Mouse (Mus musculus): Measurements from ENCODE around the gene Gm5134. TPM values are rescaled to one million over a fixed set of nuclear protein-coding genes. Genes with fewer than 3 reads are reported as not detected.

Gm5134 gene
- total RNA-seq, 2 experiments from 2014 or later = 0.35 to 0.79 TPM

DNA sequence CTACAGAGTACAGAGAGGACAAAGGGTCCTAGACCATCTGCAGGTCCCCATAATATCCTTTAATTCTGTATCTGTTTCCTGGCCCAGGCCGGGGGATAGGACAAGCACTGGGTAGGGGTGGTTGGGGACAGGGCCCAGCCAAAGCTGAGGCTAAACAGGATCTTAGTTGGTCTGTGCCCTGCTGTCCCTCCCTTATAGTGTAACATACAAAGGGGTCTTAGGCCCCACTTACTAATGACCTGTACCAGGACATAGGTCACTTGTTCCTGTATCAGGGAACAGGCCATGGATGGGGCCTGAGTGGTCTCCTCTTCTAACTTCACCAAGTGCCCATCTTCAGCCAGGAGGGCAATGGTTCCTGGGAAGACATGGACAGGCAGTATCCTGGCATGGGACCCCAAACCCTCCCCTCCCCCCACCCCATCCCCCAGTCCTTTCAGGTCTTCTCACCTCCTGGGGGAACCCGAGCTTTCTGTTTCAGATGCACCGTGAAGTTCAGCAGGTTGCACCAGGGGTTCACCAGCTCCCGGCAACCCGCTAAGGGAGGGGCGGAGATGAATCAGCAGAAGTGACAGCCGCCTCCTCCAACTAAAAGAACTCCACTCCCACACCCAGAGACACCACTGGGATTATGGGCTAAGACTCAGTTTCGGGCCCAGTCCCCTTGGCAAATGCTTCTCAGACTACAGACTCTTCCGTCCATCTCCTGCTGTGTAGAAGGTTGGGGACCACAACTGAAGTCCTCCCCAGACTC is 14.7 kb upstream of the Gm5134 start:
- ATAC-seq (replicated peaks; ENCODE audit: poor library complexity) = peak; percentile 36

GRCm38 (mm10) chr10:75940520-75940919 is 13.8 kb upstream of the Gm5134 start, which contains the start of gene Gm867:
Gene Gm867, minus strand, starts transcription at chr10:75940672.
- ATAC-seq (replicated peaks; ENCODE audit: poor library complexity) = no peak

DNA sequence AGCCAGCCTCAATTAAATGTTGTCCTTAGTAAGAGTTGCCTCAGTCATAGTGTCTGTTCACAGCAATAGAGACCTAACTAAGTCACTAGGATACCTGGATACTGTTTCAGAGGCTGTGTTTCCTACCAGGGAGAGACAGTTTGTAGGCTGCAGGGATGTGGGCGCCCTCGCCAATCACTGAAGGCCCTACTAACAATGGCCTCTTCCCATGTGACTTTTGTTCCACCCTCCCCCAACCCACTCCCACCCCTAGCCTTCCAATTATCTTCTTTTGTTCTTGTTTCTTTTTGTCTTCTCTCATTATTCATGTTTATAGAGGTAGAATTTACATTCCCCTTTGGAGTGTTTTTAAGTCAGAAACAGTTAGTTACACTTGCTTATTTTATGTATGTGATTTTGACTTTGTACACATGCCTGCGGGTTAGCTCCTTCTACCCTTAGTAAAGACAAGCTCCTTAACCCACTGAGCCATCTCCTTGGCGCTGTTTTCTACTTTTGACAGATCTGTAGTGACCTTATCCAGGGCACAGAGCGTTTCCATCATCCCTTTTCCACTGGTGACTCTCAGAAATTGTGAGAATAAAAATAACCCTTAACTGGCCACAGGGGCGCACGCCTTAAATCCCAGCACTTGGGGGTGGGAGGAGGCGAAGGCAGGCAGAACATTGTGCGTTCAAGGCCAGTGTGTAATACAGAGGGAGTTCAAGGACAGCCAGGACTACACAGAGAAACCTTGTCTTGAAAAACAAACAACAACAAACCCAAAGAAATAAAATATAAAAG is 13.1 kb upstream of the Gm5134 start:
- ATAC-seq (replicated peaks; ENCODE audit: poor library complexity) = no peak

DNA sequence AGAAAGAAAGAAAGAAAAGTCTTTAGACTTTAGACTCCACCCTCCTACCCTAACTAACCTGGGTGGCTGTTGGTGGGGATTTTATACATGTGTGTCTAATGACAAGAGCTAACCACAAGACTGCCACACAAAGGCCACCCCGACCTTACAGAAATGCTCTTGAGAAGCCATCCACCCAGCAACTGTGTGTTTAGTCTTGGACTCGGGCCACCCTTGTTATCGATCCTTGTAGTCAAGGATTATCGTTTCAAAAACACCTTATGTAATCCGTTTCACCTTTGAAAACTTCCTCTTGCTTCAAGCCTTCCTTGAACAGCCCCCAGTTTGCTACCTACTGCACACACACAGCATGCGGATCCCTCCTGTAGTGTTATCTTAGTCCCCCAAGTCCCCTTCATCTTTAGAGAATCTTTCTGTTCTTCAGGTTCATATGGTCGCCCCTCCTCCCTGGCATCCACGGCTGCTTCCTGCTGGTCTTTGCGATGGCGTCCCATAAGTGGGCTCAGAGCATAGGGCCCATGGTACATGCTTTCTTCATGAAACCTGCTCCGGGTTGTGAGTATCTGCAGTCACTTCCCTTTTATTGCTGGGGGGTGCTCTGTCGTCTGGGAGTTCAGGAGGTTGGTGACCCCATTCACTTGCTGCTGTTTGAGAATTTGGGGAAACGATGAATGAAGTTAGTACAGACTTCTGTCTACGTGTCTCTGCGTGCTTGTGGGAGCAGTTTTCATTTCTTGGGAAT is 11.4 kb upstream of the Gm5134 start, which contains the start of gene Vpreb3:
Gene Vpreb3 (plus strand): TSS at position 322 of the 742 bp plus-strand sequence.
- peak; percentile 46 for ATAC-seq (replicated peaks; ENCODE audit: poor library complexity)

DNA sequence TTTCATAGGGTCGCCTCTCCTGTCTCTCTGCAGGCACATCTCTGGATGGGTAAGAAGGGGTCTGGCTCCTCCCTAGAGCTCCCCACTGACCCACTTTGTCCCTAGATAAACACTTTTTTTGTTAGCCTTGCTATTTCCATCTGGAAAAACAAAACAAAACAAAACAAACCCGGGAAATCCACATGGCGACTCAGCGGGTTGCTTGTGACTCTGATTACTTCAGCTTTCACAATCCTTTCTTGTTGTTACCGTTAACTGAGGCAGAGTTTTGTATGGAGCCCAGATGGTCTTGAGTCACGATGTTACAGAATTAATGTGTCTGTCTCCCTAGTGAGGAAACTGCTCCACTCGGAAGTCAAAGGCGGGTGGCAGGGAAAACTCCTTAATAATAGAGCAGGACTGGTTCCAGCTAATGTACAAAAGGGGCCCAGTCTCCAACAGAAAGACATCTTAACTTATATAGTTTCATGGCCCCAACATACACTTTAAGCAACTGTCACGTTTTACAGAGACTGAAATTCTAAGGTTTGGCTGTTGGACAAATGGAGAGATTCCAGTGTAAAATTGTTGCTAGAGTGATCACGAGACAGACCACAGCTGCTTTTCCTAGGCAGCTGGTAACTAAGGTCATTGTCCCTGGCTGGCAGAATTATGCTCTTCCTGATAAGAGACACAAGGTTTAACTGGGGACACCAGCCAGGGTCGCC is 10.1 kb upstream of the Gm5134 start:
- no peak for ATAC-seq (replicated peaks; ENCODE audit: poor library complexity)

DNA sequence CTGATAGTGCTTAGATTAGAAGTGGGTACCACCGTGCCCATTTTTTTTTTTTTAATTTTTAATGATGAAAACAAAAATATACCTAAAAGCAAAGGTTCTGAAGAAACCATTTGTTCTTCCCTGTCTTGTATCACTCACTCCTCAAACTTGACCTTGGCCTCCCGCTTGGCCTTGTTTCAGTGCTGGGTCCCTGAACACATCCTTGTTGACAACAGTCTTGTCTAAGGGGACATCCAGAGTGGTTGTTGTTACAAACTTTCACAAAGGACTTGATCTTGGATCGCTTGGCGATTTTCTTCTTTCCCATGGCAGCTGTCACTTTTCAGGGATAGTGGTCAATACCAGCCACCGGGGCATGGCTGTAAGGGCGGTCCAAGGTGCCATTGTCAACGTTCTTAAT is 9.1 kb upstream of the Gm5134 start:
- no peak for ATAC-seq (replicated peaks; ENCODE audit: poor library complexity)

- ATAC-seq (replicated peaks; ENCODE audit: poor library complexity) = no peak
Observed at GRCm38 (mm10) chr10:75945896-75946295, 8.4 kb upstream of the Gm5134 start.

- ATAC-seq (replicated peaks; ENCODE audit: poor library complexity) = no peak
Observed at GRCm38 (mm10) chr10:75948079-75948478, 6.2 kb upstream of the Gm5134 start.

DNA sequence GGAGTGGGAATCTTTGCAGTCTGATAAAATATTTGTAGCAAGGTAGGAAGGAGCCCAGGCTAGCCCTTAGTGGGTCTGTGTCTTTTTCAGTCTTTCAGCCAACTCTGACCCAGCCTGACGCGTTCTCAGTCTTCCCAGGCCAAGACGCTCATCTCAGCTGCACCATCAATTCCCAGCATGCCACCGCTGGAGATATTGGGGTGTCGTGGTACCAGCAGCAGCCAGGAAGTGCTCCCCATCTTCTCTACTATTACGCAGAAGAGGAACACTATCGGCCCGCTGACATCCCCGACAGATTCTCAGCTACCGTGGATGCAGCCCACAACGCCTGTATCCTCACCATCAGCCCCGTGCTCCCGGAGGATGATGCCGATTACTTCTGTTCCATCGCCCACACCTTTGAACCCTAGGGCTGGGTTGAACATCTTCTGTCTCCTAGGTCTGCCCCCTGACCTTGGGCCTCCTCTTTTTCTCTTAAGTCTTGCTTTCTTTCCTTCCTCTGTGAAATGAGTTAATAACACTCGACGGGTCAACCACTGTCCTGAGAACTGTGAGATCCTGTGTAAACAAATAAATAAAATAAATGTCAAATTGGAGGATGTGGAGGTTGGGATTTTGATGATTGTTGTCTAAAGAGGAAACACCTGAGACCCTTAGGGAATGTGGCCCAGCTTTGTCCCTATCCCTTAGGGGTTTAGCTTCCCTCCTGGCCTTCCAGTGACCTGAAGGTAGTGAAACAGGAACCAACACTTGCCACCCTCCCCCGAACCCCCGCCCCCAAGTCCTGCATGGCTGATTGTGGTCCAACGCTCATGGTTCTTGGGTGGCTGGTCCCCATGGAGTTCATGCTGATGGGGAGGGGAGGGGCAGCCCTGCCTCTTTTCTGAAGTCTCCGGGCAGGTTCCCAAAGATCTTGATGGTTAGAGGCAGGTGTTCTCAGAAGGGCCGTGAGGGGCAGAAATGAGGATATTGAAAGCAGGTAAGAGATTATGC is 5.0 kb upstream of the Gm5134 start:
- ATAC-seq (replicated peaks; ENCODE audit: poor library complexity) = 0 out of 2 replicates have a peak, but pooled peaks have one; percentile 16

- no peak for ATAC-seq (replicated peaks; ENCODE audit: poor library complexity)
Observed at GRCm38 (mm10) chr10:75950791-75951210, 3.5 kb upstream of the Gm5134 start.

GRCm38 (mm10) chr10:75951424-75952050 is 2.8 kb upstream of the Gm5134 start:
- ATAC-seq (replicated peaks; ENCODE audit: poor library complexity) = peak; percentile 54

GRCm38 (mm10) chr10:75973846-75974245 is 19.5 kb downstream of the Gm5134 start:
- ATAC-seq (replicated peaks; ENCODE audit: poor library complexity) = no peak

DNA sequence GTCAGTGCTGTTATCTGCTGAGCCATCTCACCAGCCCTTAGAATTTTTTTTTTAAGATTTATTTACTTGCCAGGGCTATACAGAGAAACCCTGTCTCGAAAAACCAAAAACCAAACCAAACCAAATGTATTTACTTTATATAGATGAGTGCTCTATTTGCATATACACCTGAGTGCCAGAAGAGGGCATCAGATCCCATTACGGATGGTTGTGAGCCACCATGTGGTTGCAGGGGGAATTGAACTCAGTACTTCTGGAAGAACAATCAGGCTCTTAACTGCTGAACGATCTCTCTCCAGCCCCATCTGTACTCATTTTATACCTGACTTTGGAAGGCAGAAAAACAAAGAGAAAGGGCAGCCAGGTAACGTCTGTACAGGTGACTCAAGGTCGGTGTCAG is 20.9 kb downstream of the Gm5134 start:
- ATAC-seq (replicated peaks; ENCODE audit: poor library complexity) = peak; percentile 55; the same call in 1 of the 2 replicates

GRCm38 (mm10) chr10:75978119-75978834 is 24.0 kb downstream of the Gm5134 start:
- peak; percentile 63 for ATAC-seq (replicated peaks; ENCODE audit: poor library complexity)

DNA sequence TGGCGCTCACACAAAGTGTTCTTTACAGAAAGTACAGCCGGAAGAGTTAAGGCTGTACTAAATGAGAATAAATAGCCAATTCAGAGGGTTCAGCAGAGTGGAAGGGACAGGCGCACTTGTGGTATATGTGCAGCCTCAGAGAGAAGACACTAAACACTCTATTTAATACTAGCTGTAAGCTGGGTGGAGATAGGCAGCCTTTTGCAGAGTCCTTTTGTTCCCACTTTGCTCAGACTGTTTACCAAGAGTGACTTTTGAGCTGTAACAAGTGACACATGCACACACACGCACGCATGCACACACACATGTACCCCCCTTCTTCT is 24.5 kb downstream of the Gm5134 start:
- no peak for ATAC-seq (replicated peaks; ENCODE audit: poor library complexity)

GRCm38 (mm10) chr10:75979432-75979831 is 25.1 kb downstream of the Gm5134 start:
- ATAC-seq (replicated peaks; ENCODE audit: poor library complexity) = no peak

DNA sequence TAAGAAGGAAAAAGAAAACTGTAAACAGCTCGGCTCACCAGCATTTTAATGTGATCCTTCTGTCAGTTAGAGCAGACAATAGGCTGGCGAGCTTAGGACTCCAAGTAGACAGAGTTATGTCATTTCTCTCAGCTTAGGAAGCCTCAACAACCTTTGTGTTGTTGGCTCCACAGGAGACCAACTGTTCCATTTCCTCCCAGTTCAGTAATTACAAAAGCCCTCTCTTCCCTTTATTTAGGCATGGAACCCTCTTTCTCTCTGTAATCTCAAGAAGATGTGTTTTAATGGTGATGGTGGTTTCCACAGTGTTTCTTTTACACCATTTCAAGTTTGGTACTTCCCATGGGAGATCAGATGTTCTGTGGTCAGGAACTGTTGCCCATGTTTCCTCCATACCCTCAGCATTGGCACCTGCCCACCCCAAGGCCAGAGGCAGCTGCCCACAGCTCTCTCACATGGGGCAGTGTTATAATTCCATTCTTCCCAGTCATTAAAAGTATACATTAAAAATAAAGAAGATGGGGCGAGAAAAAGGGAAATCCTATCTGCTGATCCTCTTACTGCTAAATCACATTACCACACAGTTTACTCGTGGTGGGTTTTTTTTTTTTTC is 36.2 kb downstream of the Gm5134 start:
- no peak for ATAC-seq (replicated peaks; ENCODE audit: poor library complexity)

All from megakaryocyte progenitor cell, adult 5-6 weeks (primary cell).